Comparison of ENCODE assay signal across 8 mouse cellular contexts in genomic region chr6:103511972-103512565, GRCm38 (mm10). TPM values are rescaled to one million over a fixed set of nuclear protein-coding genes. Genes with fewer than 3 reads are reported as not detected.
DNase-seq lines count a peak whose midpoint lies in the region; ATAC-seq and TF ChIP-seq lines count a peak whose summit lies in the region.

No protein-coding gene starts in this region.

- no peak for ATAC-seq in lung, postnatal 0 days
- peak; percentile 84 for ATAC-seq in common myeloid progenitor, adult 5-6 weeks (replicated peaks; ENCODE audit: low read depth, poor library complexity, severe bottlenecking)
- no peak for ATAC-seq in heart, postnatal 0 days (ENCODE audit: insufficient read depth, low read depth)

- no peak overlapping the region for H3K27ac ChIP-seq in lung, postnatal 0 days (ENCODE audit: low read length)
- no peak overlapping the region for H3K27ac ChIP-seq in heart, postnatal 0 days (ENCODE audit: low read depth)

- no peaks in the 10 kb centered on the region for H3K36me3 ChIP-seq in lung, postnatal 0 days (ENCODE audit: insufficient read depth, low read length)
- H3K36me3 ChIP-seq in heart, postnatal 0 days (replicated peaks; ENCODE audit: control insufficient read depth, insufficient read depth, low read length) = no peaks in the 10 kb centered on the region
- no peaks in the 10 kb centered on the region for H3K36me3 ChIP-seq in megakaryocyte, embryonic 14.5 days (replicated peaks; ENCODE audit: low read length)

- no peak overlapping the region for H3K4me3 ChIP-seq in lung, postnatal 0 days (ENCODE audit: low read depth, low read length)
- peak overlapping the region; percentile 30 for H3K4me3 ChIP-seq in heart, postnatal 0 days (ENCODE audit: low read depth, low read length)
- H3K4me3 ChIP-seq in megakaryocyte, embryonic 14.5 days (replicated peaks) = peak overlapping the region; percentile 91

- no peaks in the 10 kb centered on the region for H3K4me1 ChIP-seq in lung, postnatal 0 days (ENCODE audit: insufficient read depth, low read depth, low read length)
- no peaks in the 10 kb centered on the region for H3K4me1 ChIP-seq in heart, postnatal 0 days (ENCODE audit: control insufficient read depth, insufficient read depth)
- peaks cover 22% of the 10 kb centered on the region for H3K4me1 ChIP-seq in megakaryocyte, embryonic 14.5 days

- H3K9me3 ChIP-seq in lung, postnatal 0 days (ENCODE audit: low read length) = no peaks in the 10 kb centered on the region
- H3K9me3 ChIP-seq in heart, postnatal 0 days (replicated peaks; ENCODE audit: control insufficient read depth, low read length) = no peaks in the 10 kb centered on the region
- no peaks in the 10 kb centered on the region for H3K9me3 ChIP-seq in megakaryocyte, embryonic 14.5 days

- no peak for DNase-seq in lung, postnatal 0 days (ENCODE audit: low spot score)
- DNase-seq in lung, postnatal 10 days = no peak
- DNase-seq in heart, postnatal 0 days (ENCODE audit: low spot score) = no peak
- peak; percentile 80 for DNase-seq in layer of hippocampus, adult 9-11 months
- peak; percentile 74 to 75 for DNase-seq in right cerebral cortex, postnatal 36 days (ENCODE audit: low spot score in 2 of 2)
- DNase-seq in gastrocnemius, adult 8-10 months (ENCODE audit: low spot score in 2 of 2) = no peak

- H3K27me3 ChIP-seq in lung, postnatal 0 days (replicated peaks; ENCODE audit: insufficient read depth, low read length) = no peaks in the 10 kb centered on the region; the same call in 1 of the 2 replicates
- H3K27me3 ChIP-seq in heart, postnatal 0 days (ENCODE audit: control insufficient read depth, insufficient read depth, low read length) = peaks cover 39% of the 10 kb centered on the region
- peaks cover 46% of the 10 kb centered on the region for H3K27me3 ChIP-seq in megakaryocyte, embryonic 14.5 days (replicated peaks)

- H3K4me2 ChIP-seq in lung, postnatal 0 days (replicated peaks; ENCODE audit: low read depth, low read length) = 0 out of 2 replicates have a peak overlapping the region, but pooled peaks have one; percentile 6
- H3K4me2 ChIP-seq in heart, postnatal 0 days (ENCODE audit: low read depth, low read length) = peak overlapping the region; percentile 54

- no peak for TF ChIP-seq CTCF in lung, postnatal 0 days (IDR thresholded peaks at IDR 0.05)
- no peak for TF ChIP-seq CTCF in heart, postnatal 0 days (IDR thresholded peaks at IDR 0.05; ENCODE audit: low read depth)

- 2% methylated on average over 29 of the region's 29 CpGs for WGBS in lung, postnatal 0 days
- WGBS in heart, postnatal 0 days = 3% methylated on average over 29 of the region's 29 CpGs

- no peak for TF ChIP-seq EP300 in lung, postnatal 0 days (IDR thresholded peaks at IDR 0.05)
- no peak for TF ChIP-seq EP300 in heart, postnatal 0 days (IDR thresholded peaks at IDR 0.05; ENCODE audit: low read depth)

- H3K9ac ChIP-seq in lung, postnatal 0 days (replicated peaks; ENCODE audit: low read depth) = no peak overlapping the region
- H3K9ac ChIP-seq in heart, postnatal 0 days (replicated peaks; ENCODE audit: low read depth, low read length) = no peak overlapping the region

RNA-seq across cellular contexts. Expression of gene Chl1, which starts 1.7 kb away (rescaled TPM):
- polyA plus RNA-seq in lung, postnatal 0 days (2015; fragmentation: Nextera tagmentation; extraction: Ambion mirVana) = 0.11 and 0.12 TPM in 2 replicates
- not detected in 2 replicates for total RNA-seq in common myeloid progenitor, adult 5-6 weeks (2017)
- total RNA-seq in heart, postnatal 0 days (2014; rRNA removed; ENCODE audit: low replicate concordance) = 1.2 and 3.2 TPM in 2 replicates
- polyA plus RNA-seq in heart, postnatal 0 days (2015; fragmentation: Nextera tagmentation; extraction: Ambion mirVana) = 0.12 TPM in 1 of 2 replicates, not detected in the other
- not detected in 2 replicates for polyA plus RNA-seq in megakaryocyte, embryonic 14.5 days (2012; ENCODE audit: insufficient read depth, low replicate concordance)
- under 1 TPM; 0.10 to 0.63 (median 0.18) TPM for total RNA-seq in gastrocnemius, adult 8-10 months (2022)

Comparison
In these comparisons a context has a peak if more than half of its experiments do, and no peak if none do; other contexts are left out.
1. DNase-seq: peak in layer of hippocampus, adult 9-11 months (single experiment) and right cerebral cortex, postnatal 36 days (2 of 2); none in lung, postnatal 0 days (single experiment), lung, postnatal 10 days (single experiment), heart, postnatal 0 days (single experiment) and gastrocnemius, adult 8-10 months (0 of 2).